Mouse (Mus musculus) lung, postnatal 10 days (tissue): Measurements from ENCODE around the gene Pdss2.

Experiments used
- DNase-seq: peaks from one replicate; pipeline ENCODE4 v3.0.0; 2021

The Pdss2 gene

DNA sequence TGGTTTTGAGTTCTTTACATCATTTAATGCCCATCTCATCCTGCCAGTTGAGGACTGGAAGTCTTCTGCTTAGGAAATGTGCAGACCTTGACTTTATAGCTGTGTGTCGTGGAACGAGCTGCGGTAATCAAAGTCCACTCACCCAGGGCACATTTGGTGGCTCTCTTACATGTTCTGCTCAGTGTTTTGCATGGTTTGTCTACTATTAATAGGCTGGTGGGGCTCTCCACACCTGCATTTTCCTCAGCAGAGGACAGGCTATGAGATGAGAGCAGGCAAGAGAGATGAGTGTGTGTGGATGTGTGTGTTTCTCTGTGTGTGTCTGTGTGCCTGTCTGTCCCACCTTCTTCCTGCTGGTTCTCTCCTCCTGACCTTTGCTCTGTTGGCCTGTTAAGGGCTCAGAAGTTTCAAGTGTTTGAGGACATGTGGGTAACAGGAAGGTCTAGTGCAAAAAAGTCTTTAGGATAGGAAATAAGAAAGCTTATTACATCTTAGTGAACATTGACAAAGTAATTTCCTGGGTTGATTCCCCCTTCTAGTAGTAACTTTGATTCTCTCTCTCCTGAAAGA is 266.2 kb downstream of the Pdss2 start:
- no peak for DNase-seq

- DNase-seq: no peak
Observed at GRCm38 (mm10) chr10:43488258-43488657, 267.0 kb downstream of the Pdss2 start.

DNA sequence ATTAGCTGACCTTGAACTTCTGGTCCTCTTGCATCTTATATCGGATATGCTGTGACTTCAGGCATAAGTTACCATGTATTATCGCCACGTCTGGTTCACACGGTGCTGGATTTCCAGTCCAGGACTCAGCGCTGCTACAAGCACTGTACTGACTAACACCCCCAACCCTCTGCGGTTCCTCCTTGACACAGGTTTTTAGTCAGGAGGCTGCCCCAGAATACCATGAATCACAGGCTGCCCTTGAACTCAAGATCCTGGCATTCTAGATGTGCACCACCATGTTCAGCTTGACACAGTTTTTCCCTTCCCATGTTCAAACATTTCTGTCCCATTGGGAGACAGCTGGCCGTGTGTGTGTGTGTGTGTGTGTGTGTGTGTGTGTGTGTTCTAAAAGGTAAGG is 267.9 kb downstream of the Pdss2 start:
- DNase-seq: no peak

DNA sequence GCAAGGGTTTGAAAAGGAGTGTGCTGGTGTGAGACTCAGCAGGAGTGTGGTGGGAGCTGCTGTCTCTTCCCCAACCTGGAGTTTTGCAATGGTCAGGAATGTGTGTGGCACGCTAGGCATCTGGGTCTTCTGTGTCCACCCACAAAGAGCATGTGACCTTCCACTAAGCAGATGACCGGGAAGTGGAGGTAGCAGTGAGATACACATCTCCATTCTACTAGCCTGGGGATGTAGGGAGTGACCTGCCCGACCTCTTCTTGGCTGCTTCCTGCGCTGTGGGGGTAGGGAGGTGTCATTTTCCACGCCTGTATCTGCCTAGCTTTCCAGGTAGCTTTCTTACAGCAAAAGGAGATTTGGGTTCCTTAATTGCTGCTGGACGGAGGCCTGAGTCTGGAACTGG is 268.3 kb downstream of the Pdss2 start:
- no peak for DNase-seq

DNA sequence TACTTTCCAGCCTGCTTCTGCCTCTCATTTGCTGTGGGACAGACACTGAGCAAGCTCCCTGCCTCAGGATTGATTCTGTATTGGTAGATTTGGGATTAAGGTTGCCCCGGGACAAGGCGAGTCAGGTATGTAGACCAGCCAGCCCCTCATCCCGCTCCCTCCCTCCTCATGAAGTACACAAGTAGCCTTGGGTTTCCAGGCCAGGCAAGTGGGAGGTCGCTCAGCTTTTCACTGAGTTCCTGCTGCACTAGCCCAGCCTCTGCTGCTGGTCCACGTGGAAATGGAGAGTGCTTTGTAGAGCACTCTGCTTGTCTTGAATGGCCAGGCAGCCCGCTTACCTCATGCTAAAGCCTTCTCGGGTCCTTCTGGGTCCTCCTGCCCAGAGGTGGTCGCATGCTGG is 268.7 kb downstream of the Pdss2 start:
- no peak for DNase-seq

- no peak for DNase-seq
Observed at GRCm38 (mm10) chr10:43490846-43491245, 269.6 kb downstream of the Pdss2 start.

DNA sequence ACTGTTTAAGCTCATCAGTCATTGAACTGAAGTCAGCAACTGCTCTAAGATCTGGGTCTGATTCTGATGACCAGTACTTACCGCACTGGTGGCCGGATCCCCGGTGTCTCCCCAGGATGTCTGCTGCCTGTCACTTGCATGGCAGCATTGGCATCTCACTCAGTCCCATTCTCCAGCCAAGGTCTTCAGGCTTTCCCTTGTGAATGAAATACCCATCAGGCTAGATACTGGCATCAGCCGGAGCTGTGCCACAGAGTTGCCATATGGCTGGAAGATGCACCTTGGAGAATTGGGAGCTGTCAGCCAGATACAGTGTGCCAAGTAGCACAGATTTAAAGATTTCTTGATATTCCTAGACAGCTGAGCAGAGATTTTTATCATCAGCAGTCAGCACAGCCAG is 281.3 kb downstream of the Pdss2 start:
- DNase-seq: no peak

DNA sequence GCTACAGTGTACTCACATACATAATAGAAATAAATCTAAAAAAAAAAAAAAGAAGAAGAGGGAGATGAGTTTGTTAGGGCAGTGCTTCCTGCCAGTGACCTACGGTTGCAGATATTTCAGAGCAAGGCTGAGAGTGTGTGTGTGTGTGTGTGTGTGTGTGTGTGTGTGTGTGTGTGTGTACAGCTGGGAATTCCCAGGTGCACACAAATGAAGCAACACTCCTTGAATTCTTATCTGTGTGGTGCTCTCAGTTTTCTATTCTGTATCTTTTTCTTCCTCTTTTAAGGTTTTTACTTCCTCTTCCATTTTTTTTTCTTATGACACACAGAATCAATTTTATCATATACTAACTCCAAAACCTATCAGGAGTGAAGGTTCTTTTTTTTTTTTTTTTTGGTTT is 283.0 kb downstream of the Pdss2 start:
- DNase-seq: no peak

DNA sequence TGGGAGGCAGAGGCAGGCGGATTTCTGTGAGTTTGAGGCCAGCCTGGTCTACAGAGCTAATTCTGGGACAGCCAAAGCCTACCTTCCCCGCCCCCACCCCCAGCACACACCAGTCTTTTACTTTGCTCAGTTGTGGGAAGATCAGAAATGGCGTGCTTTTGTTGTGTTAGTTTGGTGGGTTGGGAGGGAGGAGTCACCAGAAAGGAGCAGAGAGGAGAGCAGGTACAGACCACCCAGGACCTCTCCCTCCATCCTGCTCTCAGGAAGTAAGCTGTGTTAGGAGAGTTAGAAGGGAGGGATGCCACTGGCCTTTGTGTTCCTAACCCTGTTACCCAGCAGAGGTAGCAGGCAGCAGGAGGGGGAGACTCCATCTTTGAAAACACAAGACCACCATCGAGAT is 285.8 kb downstream of the Pdss2 start:
- no peak for DNase-seq

DNA sequence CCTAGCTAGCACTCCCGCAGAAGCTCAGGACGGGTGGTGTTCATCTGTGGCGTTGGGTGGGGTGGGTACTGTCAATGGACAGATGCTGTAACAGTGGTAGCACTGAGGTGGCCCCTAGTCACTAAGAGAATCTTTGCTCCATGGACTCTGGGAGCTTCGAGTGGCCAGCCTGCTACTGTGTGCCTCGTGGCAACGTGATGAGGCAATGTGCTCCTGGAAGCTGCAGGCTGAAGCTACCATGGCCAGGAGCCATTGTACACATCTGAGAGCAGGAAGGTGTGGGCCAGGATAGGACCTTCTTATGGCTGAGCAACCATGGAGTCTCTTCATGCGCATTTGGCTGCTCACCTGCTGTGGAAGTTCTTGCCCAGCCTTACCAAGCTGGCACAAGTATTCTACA is 287.9 kb downstream of the Pdss2 start:
- no peak for DNase-seq

GRCm38 (mm10) chr10:43512976-43513375 is 291.7 kb downstream of the Pdss2 start:
- no peak for DNase-seq
